Mouse (Mus musculus) CH12.LX (cell line): Measurements from ENCODE around the gene Olfr803. TPM values are rescaled to one million over a fixed set of nuclear protein-coding genes. Genes with fewer than 3 reads are reported as not detected.

Experiments
- DNase-seq: peaks from one replicate; pipeline ENCODE4 v3.0.0-alpha.2; 2013; ENCODE audit errors: extremely low read depth
- H3K27ac ChIP-seq: 2 replicates; pipeline ENCODE4 v1.5.1; 2012; ENCODE audit warnings: low read depth, mild to moderate bottlenecking, control low read depth, moderate library complexity; ENCODE audit not compliant: insufficient read depth
- H3K27me3 ChIP-seq: replicated peaks from 2 replicates; pipeline ENCODE3; 2012; ENCODE audit warnings: inconsistent platforms
- H3K36me3 ChIP-seq, 2 experiments: replicated peaks in 1 of 2; 2 replicates each; pipeline versions ENCODE3 to v1.6.1; 2012; ENCODE audit warnings: inconsistent platforms in 1 of 2, low read length in 1 of 2, mild to moderate bottlenecking in 1 of 2, mixed read lengths in 1 of 2, moderate library complexity in 1 of 2; ENCODE audit not compliant: control insufficient read depth in 1 of 2, insufficient read depth in 1 of 2
- H3K4me1 ChIP-seq, 2 experiments: 2 replicates each; pipeline ENCODE4 v1.6.1; 2012; ENCODE audit warnings: inconsistent platforms in 1 of 2, moderate library complexity in 1 of 2; ENCODE audit not compliant: insufficient read depth in 2 of 2, control insufficient read depth in 1 of 2
- H3K4me2 ChIP-seq: 2 replicates; pipeline ENCODE4 v1.6.1; 2012; ENCODE audit warnings: low read depth, mild to moderate bottlenecking, control low read depth; ENCODE audit not compliant: poor library complexity, insufficient read depth, severe bottlenecking
- H3K4me3 ChIP-seq, 3 experiments: fragments of 150-350 bp in 1 of 3; sonication (generic) in 1 of 3; replicated peaks in 1 of 3; 2 replicates each; pipeline versions ENCODE3 to v1.5.1; 2011 to 2012; ENCODE audit warnings: low read depth in 2 of 3, low read length in 2 of 3, mild to moderate bottlenecking in 2 of 3, moderate library complexity in 2 of 3, control low read depth in 1 of 3, improper control_type of control experiment in 1 of 3, inconsistent platforms in 1 of 3, mixed read lengths in 1 of 3; ENCODE audit not compliant: poor library complexity in 1 of 3
- H3K79me2 ChIP-seq: replicated peaks from 2 replicates; pipeline ENCODE4 v1.6.1; 2012; ENCODE audit warnings: mild to moderate bottlenecking, moderate library complexity; ENCODE audit not compliant: control insufficient read depth, poor library complexity, insufficient read depth, severe bottlenecking; ENCODE audit errors: extremely low read depth
- H3K9ac ChIP-seq: 2 replicates; pipeline ENCODE4 v1.6.1; 2012; ENCODE audit warnings: low read depth, mild to moderate bottlenecking, control low read depth, moderate library complexity; ENCODE audit not compliant: insufficient read depth
- H3K9me3 ChIP-seq: replicated peaks from 2 replicates; pipeline ENCODE3; 2012; ENCODE audit warnings: low read length, inconsistent platforms, mixed read lengths
- CTCF ChIP-seq, 2 experiments: IDR thresholded peaks in 1 of 2; conservative IDR thresholded peaks in 1 of 2; 2 replicates each; pipeline ENCODE4 v1.5.1; 2011 to 2012; ENCODE audit warnings: low read depth in 2 of 2, low read length in 2 of 2, improper control_type of control experiment in 1 of 2, inconsistent platforms in 1 of 2, mild to moderate bottlenecking in 1 of 2, moderate library complexity in 1 of 2
- E2F4 ChIP-seq: IDR thresholded peaks from 2 replicates; pipeline ENCODE4 v1.6.1; 2011; ENCODE audit warnings: low read depth, low read length, improper control_type of control experiment; ENCODE audit not compliant: insufficient replicate concordance
- ELF1 ChIP-seq: IDR thresholded peaks from 2 replicates; pipeline ENCODE4 v1.6.1; 2014; ENCODE audit warnings: low read depth, mild to moderate bottlenecking, inconsistent platforms, low read length, improper control_type of control experiment
- EP300 ChIP-seq: IDR thresholded peaks from 2 replicates; pipeline ENCODE4 v1.6.1; 2011; ENCODE audit warnings: low read length, improper control_type of control experiment
- ETS1 ChIP-seq: conservative IDR thresholded peaks from 2 replicates; pipeline ENCODE4 v1.6.1; 2012; ENCODE audit warnings: low read depth, mild to moderate bottlenecking, inconsistent platforms, low read length, improper control_type of control experiment, moderate library complexity
- GABPA ChIP-seq: IDR thresholded peaks from 2 replicates; pipeline ENCODE4 v1.6.1; 2012; ENCODE audit warnings: low read depth, low read length, improper control_type of control experiment, inconsistent platforms; ENCODE audit not compliant: insufficient replicate concordance
- HCFC1 ChIP-seq: IDR thresholded peaks from 2 replicates; pipeline ENCODE4 v1.6.1; 2012; ENCODE audit warnings: low read depth, mild to moderate bottlenecking, inconsistent platforms, low read length, improper control_type of control experiment
- JUN ChIP-seq: IDR thresholded peaks from 2 replicates; pipeline ENCODE4 v1.6.1; 2011; ENCODE audit warnings: low read depth, mild to moderate bottlenecking, low read length, improper control_type of control experiment, moderate library complexity; ENCODE audit not compliant: insufficient read depth
- JUND ChIP-seq: conservative IDR thresholded peaks from 2 replicates; pipeline ENCODE4 v1.6.1; 2011; ENCODE audit warnings: low read depth, low read length, improper control_type of control experiment
- KAT2A ChIP-seq: IDR thresholded peaks from 2 replicates; pipeline ENCODE4 v1.6.1; 2012; ENCODE audit warnings: low read length, improper control_type of control experiment, inconsistent platforms; ENCODE audit not compliant: insufficient replicate concordance
- MAFK ChIP-seq: IDR thresholded peaks from 2 replicates; pipeline ENCODE4 v1.6.1; 2011; ENCODE audit warnings: low read length, improper control_type of control experiment; ENCODE audit not compliant: insufficient replicate concordance
- MAX ChIP-seq: IDR thresholded peaks from 2 replicates; pipeline ENCODE4 v1.6.1; 2011; ENCODE audit warnings: low read length, improper control_type of control experiment
- MAZ ChIP-seq: IDR thresholded peaks from 2 replicates; pipeline ENCODE4 v1.6.1; 2012; ENCODE audit warnings: low read depth, mild to moderate bottlenecking, inconsistent platforms, low read length, improper control_type of control experiment, moderate library complexity
- MEF2A ChIP-seq: IDR thresholded peaks from 2 replicates; pipeline ENCODE4 v1.6.1; 2014; ENCODE audit warnings: low read depth, mild to moderate bottlenecking, inconsistent platforms, low read length, improper control_type of control experiment, borderline replicate concordance
- MXI1 ChIP-seq: IDR thresholded peaks from 2 replicates; pipeline ENCODE4 v1.6.1; 2011; ENCODE audit warnings: mild to moderate bottlenecking, low read depth, low read length, improper control_type of control experiment
- NELFE ChIP-seq: IDR thresholded peaks from 2 replicates; pipeline ENCODE4 v1.6.1; 2011; ENCODE audit warnings: low read depth, low read length, improper control_type of control experiment
- NRF1 ChIP-seq: IDR thresholded peaks from 2 replicates; pipeline ENCODE4 v1.6.1; 2014; ENCODE audit warnings: low read depth, mild to moderate bottlenecking, inconsistent platforms, low read length, improper control_type of control experiment, moderate library complexity
- RAD21 ChIP-seq: IDR thresholded peaks from 2 replicates; pipeline ENCODE4 v1.6.1; 2011; ENCODE audit warnings: low read depth, mild to moderate bottlenecking, low read length, improper control_type of control experiment, moderate library complexity
- RCOR1 ChIP-seq: conservative IDR thresholded peaks from 2 replicates; pipeline ENCODE4 v1.6.1; 2012; ENCODE audit warnings: low read depth, mild to moderate bottlenecking, inconsistent platforms, low read length, improper control_type of control experiment
- SIN3A ChIP-seq: IDR thresholded peaks from 2 replicates; pipeline ENCODE4 v1.6.1; 2012; ENCODE audit warnings: low read length, improper control_type of control experiment, inconsistent platforms
- SMC3 ChIP-seq: IDR thresholded peaks from 2 replicates; pipeline ENCODE4 v1.6.1; 2011; ENCODE audit warnings: low read depth, low read length, improper control_type of control experiment
- TBP ChIP-seq: conservative IDR thresholded peaks from 2 replicates; pipeline ENCODE4 v1.6.1; 2011; ENCODE audit warnings: low read depth, low read length, improper control_type of control experiment
- TCF12 ChIP-seq: IDR thresholded peaks from 2 replicates; pipeline ENCODE4 v1.6.1; 2014; ENCODE audit warnings: low read depth, mild to moderate bottlenecking, inconsistent platforms, low read length, improper control_type of control experiment
- USF1 ChIP-seq: IDR thresholded peaks from 2 replicates; pipeline ENCODE4 v1.6.1; 2014; ENCODE audit warnings: low read depth, mild to moderate bottlenecking, inconsistent platforms, low read length, improper control_type of control experiment
- USF2 ChIP-seq: conservative IDR thresholded peaks from 2 replicates; pipeline ENCODE4 v1.6.1; 2011; ENCODE audit warnings: low read depth, low read length, improper control_type of control experiment
- ZC3H11A ChIP-seq: IDR thresholded peaks from 2 replicates; pipeline ENCODE4 v1.6.1; 2012; ENCODE audit warnings: low read depth, mild to moderate bottlenecking, inconsistent platforms, low read length, improper control_type of control experiment
- ZNF384 ChIP-seq: IDR thresholded peaks from 2 replicates; pipeline ENCODE4 v1.6.1; 2012; ENCODE audit warnings: low read depth, low read length, improper control_type of control experiment, inconsistent platforms
- dilution Hi-C: fragments of 300-500 bp; cut with MboI; formaldehyde crosslinking; loops from 2 replicates; pipeline ENCODE4 v1.14.3; 2020; ENCODE audit warnings: low sequenced_read_pairs; ENCODE audit not compliant: extremely low pct_unique_long_range_greater_than_20kb, extremely low pct_ligation_motif_present
- in situ Hi-C: fragments of 300-500 bp; cut with MboI; formaldehyde crosslinking; loops from 3 replicates; pipeline ENCODE4 v1.14.3; 2019; ENCODE audit warnings: low sequenced_read_pairs, low pct_ligation_motif_present, low pct_unique_long_range_greater_than_20kb, mixed read lengths
- polyA plus RNA-seq: library from polyadenylated mRNA; unstranded; fragments of >175 nt; gene quantifications from 2 replicates; pipeline ENCODE4 v1.2.1, GENCODE M21; 2012; ENCODE audit warnings: low read depth; ENCODE audit not compliant: insufficient read length
- total RNA-seq, 2 experiments: library from RNA; depleted of rRNA; stranded (reverse); fragments of 300-350 nt in 1 of 2; fragments of >200 nt in 1 of 2; gene quantifications; 2 replicates each; pipeline ENCODE4 v1.2.3; 2012 to 2014

Olfr803 gene
- total and polyA plus RNA-seq, 3 experiments, result not detected

DNA sequence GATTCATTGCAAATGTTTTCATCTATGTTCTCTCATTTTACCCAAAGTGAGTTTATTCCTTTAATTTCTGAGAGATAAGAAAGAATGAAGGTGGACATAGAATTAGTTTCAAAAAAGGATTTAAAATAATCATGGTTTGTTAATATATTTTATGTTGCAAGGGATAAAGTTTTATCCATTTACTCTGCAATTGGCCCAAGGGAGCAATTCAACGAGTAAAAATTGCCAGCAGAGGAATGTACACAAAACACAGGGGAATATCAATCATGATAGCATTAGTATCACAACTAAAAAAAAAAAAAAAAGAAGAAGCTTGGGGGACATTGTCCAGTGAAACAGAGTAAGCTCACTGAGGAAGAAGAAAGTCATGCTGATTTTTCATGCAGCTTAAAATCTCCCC is 6.0 kb downstream of the Olfr803 start, which contains the start of gene Olfr802:
Gene Olfr802, minus strand, starts transcription at position 101 of the 400 bp plus-strand sequence.
- Histone ChIP-seq H3K4me3 (no peak within 1 kb of the TSS), H3K27ac (no peak within 1 kb of the TSS), H3K79me2 (no peaks in the 10 kb centered on the region), H3K36me3 (no peaks in the 10 kb centered on the region), H3K27me3 (no peaks in the 10 kb centered on the region), H3K4me1 (no peaks in the 10 kb centered on the region), H3K9ac (no peak within 1 kb of the TSS), H3K4me2 (no peak within 1 kb of the TSS), H3K9me3 (no peaks in the 10 kb centered on the region)
- in situ Hi-C loops (no loop called here), dilution Hi-C loops (no loop called here)
- DNase-seq, result no peak
- no peak for TF ChIP-seq TCF12

DNA sequence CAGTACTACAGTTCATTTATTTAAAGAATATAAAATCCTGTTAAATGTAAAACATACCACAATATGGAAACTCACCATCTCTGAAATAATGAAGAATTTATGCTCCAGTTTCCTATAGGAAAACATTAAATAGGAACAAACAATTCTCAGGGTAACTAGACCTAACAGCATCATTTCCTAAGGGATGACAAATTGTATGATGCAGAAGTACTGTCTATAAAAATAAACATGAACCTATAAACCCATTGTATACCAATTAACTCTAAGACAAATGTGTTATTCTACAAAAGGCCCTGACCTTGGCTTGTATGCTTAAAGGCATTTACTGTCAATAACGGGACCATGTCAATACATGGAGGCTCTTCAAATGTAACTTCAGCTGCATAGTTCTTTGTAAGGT is 20.3 kb downstream of the Olfr803 start, which contains the start of gene Olfr801:
Gene Olfr801, minus strand, starts transcription at position 101 of the 400 bp plus-strand sequence.
- no peak for DNase-seq
- H3K36me3 ChIP-seq, result no peaks in the 10 kb centered on the region
- in situ Hi-C loops, result no loop called here
- dilution Hi-C loops, result no loop called here
- no peaks in the 10 kb centered on the region for H3K4me1 ChIP-seq
- no peak for TF ChIP-seq RCOR1
- TF ChIP-seq RAD21, result no peak
- no peak for TF ChIP-seq JUN
- no peak for TF ChIP-seq ZNF384
- TF ChIP-seq NELFE, result no peak
- no peak for TF ChIP-seq USF1
- no peak for TF ChIP-seq HCFC1
- TF ChIP-seq USF2, result no peak
- TF ChIP-seq CTCF (conservative IDR thresholded peaks at IDR 0.05 in 1 of 2, IDR thresholded peaks at IDR 0.05 in 1 of 2; ENCODE audit: low read depth in 2 of 2, low read length in 2 of 2), result no peak
- TF ChIP-seq SMC3, result no peak
- no peak for TF ChIP-seq E2F4
- TF ChIP-seq SIN3A, result no peak
- TF ChIP-seq TBP, result no peak
- no peak for TF ChIP-seq ZC3H11A
- no peak for TF ChIP-seq MAFK
- no peak within 1 kb of the TSS for H3K4me2 ChIP-seq
- no peak within 1 kb of the TSS for H3K9ac ChIP-seq
- no peak within 1 kb of the TSS for H3K4me3 ChIP-seq
- no peak within 1 kb of the TSS for H3K27ac ChIP-seq
- H3K9me3 ChIP-seq, result no peaks in the 10 kb centered on the region
- no peaks in the 10 kb centered on the region for H3K79me2 ChIP-seq
- H3K27me3 ChIP-seq, result no peaks in the 10 kb centered on the region

DNA sequence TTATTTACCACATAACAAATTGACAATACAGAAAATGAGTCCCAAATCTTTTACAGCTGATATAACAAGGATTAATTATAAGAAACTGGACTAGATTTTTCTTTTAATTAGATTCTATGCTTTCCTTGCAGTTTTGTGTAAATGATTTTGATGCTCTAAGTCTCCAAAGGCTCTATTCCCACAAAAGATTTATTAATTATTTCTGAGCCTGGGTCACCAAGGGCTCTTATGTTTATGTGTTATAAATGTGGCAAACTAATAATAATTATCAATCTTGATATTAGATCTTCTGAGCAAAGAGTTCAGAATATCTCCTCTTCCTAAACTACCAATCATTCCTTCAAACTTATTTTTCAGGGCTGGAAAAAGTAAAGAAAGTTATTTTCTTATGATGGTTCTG is 36.7 kb downstream of the Olfr803 start, which contains the start of gene Olfr800:
Gene Olfr800, plus strand, starts transcription at position 301 of the 400 bp plus-strand sequence.
- Histone ChIP-seq H3K27ac (no peak within 1 kb of the TSS), H3K36me3 (no peaks in the 10 kb centered on the region), H3K4me2 (no peak within 1 kb of the TSS), H3K4me3 (no peak within 1 kb of the TSS), H3K79me2 (no peaks in the 10 kb centered on the region), H3K9me3 (no peaks in the 10 kb centered on the region), H3K9ac (no peak within 1 kb of the TSS), H3K4me1 (no peaks in the 10 kb centered on the region), H3K27me3 (no peaks in the 10 kb centered on the region)
- in situ Hi-C loops, result no loop called here
- dilution Hi-C loops, result no loop called here
- DNase-seq, result no peak
- TF ChIP-seq MXI1, result no peak
- no peak for TF ChIP-seq TBP
- TF ChIP-seq NRF1, result no peak
- TF ChIP-seq MAZ, result no peak
- TF ChIP-seq GABPA, result no peak
- no peak for TF ChIP-seq MAX
- TF ChIP-seq EP300, result no peak
- TF ChIP-seq ELF1, result no peak
- no peak for TF ChIP-seq NELFE
- TF ChIP-seq MEF2A, result no peak
- TF ChIP-seq ETS1, result no peak
- TF ChIP-seq SIN3A, result no peak
- TF ChIP-seq TCF12, result no peak
- no peak for TF ChIP-seq JUND
- TF ChIP-seq KAT2A, result no peak
- TF ChIP-seq ZNF384, result no peak
- no peak for TF ChIP-seq SMC3
